Mouse (Mus musculus): Measurements from ENCODE around the gene Celf5. TPM values are rescaled to one million over a fixed set of nuclear protein-coding genes. Genes with fewer than 3 reads are reported as not detected.

The Celf5 gene
- polyA plus RNA-seq, 1 experiment: 3.3 TPM

DNA sequence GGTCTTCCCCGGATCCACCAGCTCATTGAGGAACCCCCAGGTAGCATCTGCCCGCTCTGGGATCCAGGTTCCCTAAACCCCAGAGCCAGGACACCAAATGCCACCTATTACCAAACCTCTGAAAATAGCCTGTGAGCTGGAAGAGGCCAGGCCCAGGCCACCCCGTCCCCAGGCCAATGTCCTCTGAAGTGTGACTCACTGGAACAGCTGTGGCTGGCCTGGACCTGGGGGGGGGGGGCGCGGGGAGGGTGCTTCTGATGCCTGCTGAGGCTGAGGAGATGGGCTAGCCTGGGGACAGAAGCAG, 60.8 kb downstream of the Celf5 start:
- H3K4me1 ChIP-seq (ENCODE audit: control insufficient read depth, insufficient read depth, insufficient read length, low read length): peaks cover 30% of the 10 kb centered on the region
- no peaks in the 10 kb centered on the region; the same call in 1 of the 2 replicates for H3K36me3 ChIP-seq (ENCODE audit: control insufficient read depth, insufficient read depth, low read length)
- no peak overlapping the region for H3K27ac ChIP-seq (ENCODE audit: insufficient read depth, low read depth, low read length)
- H3K4me3 ChIP-seq (ENCODE audit: low read depth, low read length): no peak overlapping the region
- TF ChIP-seq POLR2A (IDR thresholded peaks at IDR 0.05; ENCODE audit: low read depth, low read length): no peak
- no peak for TF ChIP-seq CTCF (IDR thresholded peaks at IDR 0.05; ENCODE audit: extremely low read depth, insufficient read length, insufficient replicate concordance, low read depth, low read length)
- WGBS: 71% methylated on average over 5 of the region's 5 CpGs
- no peaks in the 10 kb centered on the region for H3K27me3 ChIP-seq (ENCODE audit: control insufficient read depth, insufficient read depth, low read length)

DNA sequence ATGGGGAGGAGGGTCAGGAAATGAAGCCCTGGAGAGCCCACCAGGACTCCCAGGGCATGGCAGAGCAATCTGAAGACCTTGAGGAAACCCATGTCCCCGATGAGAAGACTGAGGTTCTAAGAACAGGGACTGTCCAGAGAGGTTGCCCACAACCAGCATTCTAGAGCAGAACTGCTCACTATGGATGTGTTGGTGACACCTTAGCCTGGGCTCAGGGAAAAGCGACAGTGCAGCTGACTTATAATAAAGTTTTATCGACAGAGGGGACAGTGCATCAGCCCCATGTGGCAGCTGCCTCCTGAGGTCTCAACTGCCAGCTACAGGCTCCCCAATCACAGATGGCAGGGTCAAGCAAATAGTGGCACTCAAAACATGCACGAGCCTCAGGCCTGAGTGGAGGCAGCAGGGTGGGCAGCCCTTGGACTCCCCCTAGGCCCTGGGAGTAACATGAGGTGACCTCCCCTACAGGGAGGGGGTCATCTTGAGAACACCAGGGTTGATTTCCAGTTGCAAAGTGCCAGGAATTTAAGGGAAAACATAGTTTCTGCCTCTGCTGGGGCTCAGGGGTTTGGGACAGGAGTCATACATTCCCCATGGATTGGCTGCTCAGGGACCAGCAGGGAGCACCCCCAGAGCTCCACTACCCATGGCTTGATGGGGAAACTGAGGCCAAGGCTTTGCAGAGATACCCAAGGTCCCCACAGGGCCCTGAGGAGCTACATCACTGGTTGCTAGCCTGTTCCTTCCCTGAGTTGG, 61.3 kb downstream of the Celf5 start:
- WGBS: 81% methylated on average over 4 of the region's 4 CpGs
- TF ChIP-seq POLR2A (IDR thresholded peaks at IDR 0.05; ENCODE audit: low read depth, low read length) (no peak), CTCF (IDR thresholded peaks at IDR 0.05; ENCODE audit: extremely low read depth, insufficient read length, insufficient replicate concordance, low read depth, low read length) (no peak)
- Histone ChIP-seq H3K27ac (ENCODE audit: insufficient read depth, low read depth, low read length) (no peak overlapping the region), H3K27me3 (ENCODE audit: control insufficient read depth, insufficient read depth, low read length) (no peaks in the 10 kb centered on the region), H3K36me3 (ENCODE audit: control insufficient read depth, insufficient read depth, low read length) (no peaks in the 10 kb centered on the region; the same call in 1 of the 2 replicates), H3K4me1 (ENCODE audit: control insufficient read depth, insufficient read depth, insufficient read length, low read length) (peaks cover 35% of the 10 kb centered on the region), H3K4me3 (ENCODE audit: low read depth, low read length) (no peak overlapping the region)

DNA sequence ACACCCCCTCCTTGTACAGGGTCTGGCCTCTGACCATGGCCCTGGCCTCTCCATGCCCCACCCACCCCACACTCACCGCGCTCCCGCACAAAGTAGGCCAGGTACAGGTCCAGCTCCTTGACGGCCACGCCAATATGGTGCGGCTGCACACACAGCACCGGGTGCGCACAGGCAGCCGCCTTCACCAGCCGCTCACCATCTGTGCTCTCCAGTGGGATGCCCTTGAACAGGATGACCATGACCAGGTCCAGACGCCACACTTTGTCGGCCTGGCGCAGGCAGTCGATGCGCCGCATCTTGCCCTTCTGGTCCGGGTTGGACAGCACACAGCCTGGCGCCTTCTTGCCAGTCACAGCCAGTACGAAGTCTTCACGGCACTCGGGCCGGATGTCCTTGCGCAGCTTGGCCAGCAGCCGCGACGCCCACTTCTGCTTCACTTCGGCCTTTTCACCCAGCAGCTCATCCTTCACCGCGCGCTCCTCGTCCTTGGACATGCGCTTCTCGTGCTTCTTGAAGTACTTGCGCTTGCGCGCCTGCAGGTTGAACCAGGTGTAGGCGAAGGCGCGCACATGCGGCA, 62.2 kb downstream of the Celf5 start:
- no peak overlapping the region for H3K27ac ChIP-seq (ENCODE audit: insufficient read depth, low read depth, low read length)
- no peak overlapping the region for H3K4me3 ChIP-seq (ENCODE audit: low read depth, low read length)
- H3K4me1 ChIP-seq (ENCODE audit: control insufficient read depth, insufficient read depth, insufficient read length, low read length): peaks cover 33% of the 10 kb centered on the region
- WGBS: 92% methylated on average over 40 of the region's 40 CpGs
- H3K36me3 ChIP-seq (ENCODE audit: control insufficient read depth, insufficient read depth, low read length): no peaks in the 10 kb centered on the region; the same call in 1 of the 2 replicates
- H3K27me3 ChIP-seq (ENCODE audit: control insufficient read depth, insufficient read depth, low read length): no peaks in the 10 kb centered on the region
- TF ChIP-seq POLR2A (IDR thresholded peaks at IDR 0.05; ENCODE audit: low read depth, low read length) (no peak), CTCF (IDR thresholded peaks at IDR 0.05; ENCODE audit: extremely low read depth, insufficient read length, insufficient replicate concordance, low read depth, low read length) (no peak)

DNA sequence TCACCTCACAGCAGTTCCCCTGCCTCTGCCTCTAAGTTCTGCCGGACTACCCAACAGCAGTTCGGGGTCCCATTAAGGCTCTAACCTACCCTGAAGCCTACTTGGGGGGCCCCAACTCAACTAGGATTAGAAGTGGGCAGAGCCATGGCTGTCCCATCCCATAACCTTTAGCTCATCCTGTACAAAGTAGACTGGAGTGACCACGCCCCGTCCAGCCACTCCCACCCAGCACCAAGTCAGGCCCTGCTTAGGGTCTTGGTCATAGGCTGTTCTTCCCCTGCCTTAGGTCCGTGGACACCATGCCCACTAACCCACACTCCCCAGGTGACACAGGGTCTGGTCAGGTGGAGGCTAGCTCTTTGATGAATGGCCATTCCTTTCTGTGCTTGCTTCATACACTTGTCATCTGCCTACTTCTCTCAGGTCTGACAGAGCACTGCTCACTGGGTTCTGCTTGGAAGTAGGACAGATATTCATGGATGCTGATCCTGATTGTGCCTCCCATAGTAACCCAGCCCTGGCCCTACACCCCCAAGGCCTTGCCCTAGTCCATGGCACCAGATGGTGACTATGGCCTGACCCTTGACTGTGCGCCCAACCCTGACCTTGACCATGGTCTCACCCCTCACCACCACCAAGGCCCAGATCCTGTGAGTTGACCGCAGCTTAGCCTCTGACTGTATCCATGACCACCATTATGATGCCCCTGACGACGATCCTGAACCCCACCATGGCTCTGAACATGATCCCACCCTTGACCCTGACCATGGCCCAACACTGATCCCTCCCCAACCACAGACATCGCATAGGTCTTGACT, 63.2 kb downstream of the Celf5 start:
- Histone ChIP-seq H3K4me3 (ENCODE audit: low read depth, low read length) (no peak overlapping the region), H3K4me1 (ENCODE audit: control insufficient read depth, insufficient read depth, insufficient read length, low read length) (peaks cover 37% of the 10 kb centered on the region), H3K27me3 (ENCODE audit: control insufficient read depth, insufficient read depth, low read length) (no peaks in the 10 kb centered on the region), H3K27ac (ENCODE audit: insufficient read depth, low read depth, low read length) (no peak overlapping the region), H3K36me3 (ENCODE audit: control insufficient read depth, insufficient read depth, low read length) (no peaks in the 10 kb centered on the region; the same call in 1 of the 2 replicates)
- TF ChIP-seq POLR2A (IDR thresholded peaks at IDR 0.05; ENCODE audit: low read depth, low read length) (no peak), CTCF (IDR thresholded peaks at IDR 0.05; ENCODE audit: extremely low read depth, insufficient read length, insufficient replicate concordance, low read depth, low read length) (no peak)
- WGBS: 90% methylated on average over 10 of the region's 10 CpGs

DNA sequence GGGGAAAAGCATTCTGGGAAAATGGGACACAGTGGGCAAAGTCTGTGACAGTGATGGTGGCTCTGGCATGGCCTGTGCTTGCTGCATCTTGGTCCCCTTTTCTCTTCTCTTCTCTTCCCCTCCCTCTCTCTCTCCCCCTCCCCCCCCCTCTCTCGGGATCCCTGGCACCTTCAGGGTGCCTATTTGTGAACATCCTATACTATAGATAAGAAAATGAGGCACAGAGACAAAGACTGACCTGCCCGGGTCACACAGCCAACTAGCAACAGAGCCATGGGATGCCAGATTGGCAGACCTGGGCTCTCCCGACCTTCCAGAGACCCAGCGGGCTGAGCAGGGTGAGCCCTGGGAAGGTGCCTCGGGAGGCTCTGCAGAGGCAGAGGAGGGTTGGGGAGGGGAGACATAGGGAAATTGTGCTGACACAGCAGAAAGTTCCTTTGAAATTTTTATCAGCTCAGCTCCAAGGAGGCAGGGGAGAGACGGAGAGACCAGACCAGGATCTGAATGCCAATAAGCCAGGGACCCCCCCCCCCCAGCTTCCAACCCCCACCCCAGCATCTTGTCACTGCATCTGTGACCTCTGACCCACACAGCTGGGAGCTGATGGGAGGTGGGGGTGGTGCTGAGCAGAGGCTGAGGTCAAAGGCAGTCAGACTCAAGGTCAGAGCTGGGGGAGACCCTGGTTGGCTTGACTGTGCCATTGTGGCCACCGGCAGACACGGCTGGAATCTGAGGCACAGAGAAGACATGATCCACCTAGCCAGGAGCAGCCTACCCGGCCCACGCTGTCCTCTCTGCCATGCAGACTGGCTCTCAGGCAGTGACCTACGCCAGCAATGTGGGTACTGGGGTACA, 64.1 kb downstream of the Celf5 start:
- Histone ChIP-seq H3K4me1 (ENCODE audit: control insufficient read depth, insufficient read depth, insufficient read length, low read length) (peaks cover 44% of the 10 kb centered on the region), H3K27me3 (ENCODE audit: control insufficient read depth, insufficient read depth, low read length) (no peaks in the 10 kb centered on the region), H3K27ac (ENCODE audit: insufficient read depth, low read depth, low read length) (no peak overlapping the region), H3K36me3 (ENCODE audit: control insufficient read depth, insufficient read depth, low read length) (no peaks in the 10 kb centered on the region; the same call in 1 of the 2 replicates), H3K4me3 (ENCODE audit: low read depth, low read length) (no peak overlapping the region)
- no peak for TF ChIP-seq CTCF (IDR thresholded peaks at IDR 0.05; ENCODE audit: extremely low read depth, insufficient read length, insufficient replicate concordance, low read depth, low read length)
- TF ChIP-seq POLR2A (IDR thresholded peaks at IDR 0.05; ENCODE audit: low read depth, low read length): no peak
- WGBS: 71% methylated on average over 11 of the region's 11 CpGs

All from small intestine, adult 2 months (tissue).